Mouse (Mus musculus): Measurements from ENCODE around the gene Dydc2. TPM values are rescaled to one million over a fixed set of nuclear protein-coding genes. Genes with fewer than 3 reads are reported as not detected.

The Dydc2 gene
- polyA plus RNA-seq, 1 experiment from 2014 or later, result not detected

Other genes with a start within 250 kb of the Dydc2 start
- gene Sh2d4b, start 175.9 kb downstream of the Dydc2 start, polyA plus RNA-seq (2015; fragmentation: Nextera tagmentation; extraction: Ambion mirVana), result 0.35 and 0.41 TPM in 2 replicates
- gene Tspan14, start 102.4 kb downstream of the Dydc2 start, polyA plus RNA-seq (2015; fragmentation: Nextera tagmentation; extraction: Ambion mirVana), result 77.3 and 88.1 TPM in 2 replicates
- gene Fam213a, start 55.4 kb downstream of the Dydc2 start, polyA plus RNA-seq (2015; fragmentation: Nextera tagmentation; extraction: Ambion mirVana), result 42.4 and 45.1 TPM in 2 replicates
- not detected in 2 replicates for gene Dydc1, start 3.7 kb upstream of the Dydc2 start, polyA plus RNA-seq (2015; fragmentation: Nextera tagmentation; extraction: Ambion mirVana)
- 9.0 and 9.3 TPM in 2 replicates for gene Mat1a, start 35.8 kb upstream of the Dydc2 start, polyA plus RNA-seq (2015; fragmentation: Nextera tagmentation; extraction: Ambion mirVana)
- not detected in 2 replicates for gene Sftpa1, start 62.6 kb upstream of the Dydc2 start, polyA plus RNA-seq (2015; fragmentation: Nextera tagmentation; extraction: Ambion mirVana)
- gene Mbl1, start 82.2 kb upstream of the Dydc2 start, polyA plus RNA-seq (2015; fragmentation: Nextera tagmentation; extraction: Ambion mirVana), result 1.7 and 2.2 TPM in 2 replicates
- 0.19 and 0.24 TPM in 2 replicates for gene Sftpd, start 115.9 kb upstream of the Dydc2 start, polyA plus RNA-seq (2015; fragmentation: Nextera tagmentation; extraction: Ambion mirVana)
- not detected in 2 replicates for gene Gm2832, start 209.6 kb upstream of the Dydc2 start, polyA plus RNA-seq (2015; fragmentation: Nextera tagmentation; extraction: Ambion mirVana)

All from stomach, embryonic 16.5 days (tissue).